Mouse (Mus musculus) heart, adult 9 months (tissue): ENCODE data around the gene Mis12.

Experiments
- DNase-seq, 2 experiments: peaks; one replicate each; pipeline ENCODE4 v3.0.0; 2022; ENCODE audit warnings: low spot score in 2 of 2

Mis12 gene

GRCm38 (mm10) chr11:71017051-71017450 lies 2.4 kb upstream of the Mis12 start:
- no peak for DNase-seq

GRCm38 (mm10) chr11:71018416-71019200 lies 803 bp upstream of the Mis12 start:
- no peak for DNase-seq

- DNase-seq, result no peak
Observed at GRCm38 (mm10) chr11:71028280-71028679, 8.9 kb downstream of the Mis12 start.

GRCm38 (mm10) chr11:71029403-71030118 lies 10.2 kb downstream of the Mis12 start:
- DNase-seq, result no peak

- no peak for DNase-seq
Observed at GRCm38 (mm10) chr11:71032070-71032469, 12.7 kb downstream of the Mis12 start.

GRCm38 (mm10) chr11:71032491-71033162 lies 13.2 kb downstream of the Mis12 start:
- DNase-seq, result no peak

GRCm38 (mm10) chr11:71033163-71033761 lies 13.9 kb downstream of the Mis12 start, which contains the start of gene 6330403K07Rik:
Gene 6330403K07Rik, minus strand, starts transcription at chr11:71033513.
- no peak for DNase-seq

GRCm38 (mm10) chr11:71039526-71040298 lies 20.3 kb downstream of the Mis12 start:
- no peak for DNase-seq

- DNase-seq, result no peak
Observed at GRCm38 (mm10) chr11:71052554-71052953, 33.1 kb downstream of the Mis12 start.

- DNase-seq, result no peak
Observed at GRCm38 (mm10) chr11:71076342-71076741, 56.9 kb downstream of the Mis12 start.
